Mouse (Mus musculus) heart, adult 18-20 months (tissue): Measurements from ENCODE around the gene Cers3. TPM values are rescaled to one million over a fixed set of nuclear protein-coding genes. Genes with fewer than 3 reads are reported as not detected.

Experiments used
- DNase-seq, 2 experiments: peaks; one replicate each; pipeline ENCODE4 v3.0.0; 2021 to 2022; ENCODE audit warnings: mixed read lengths in 1 of 2
- long read RNA-seq, 2 experiments: library from polyadenylated mRNA; stranded (forward); transcript quantifications; one replicate each; pipeline ENCODE4 v2.0.0; 2021
- total RNA-seq, 2 experiments: library from RNA; stranded (reverse); gene quantifications; 2 replicates each; pipeline ENCODE4 v1.2.3; 2021

Cers3 gene
- under 1 TPM in 1 of 2 experiments, not detected in 1; 0.15 TPM for total RNA-seq
- long read RNA-seq, experiment 1 = 0 reads
- long read RNA-seq, experiment 2 = 0 reads

DNA sequence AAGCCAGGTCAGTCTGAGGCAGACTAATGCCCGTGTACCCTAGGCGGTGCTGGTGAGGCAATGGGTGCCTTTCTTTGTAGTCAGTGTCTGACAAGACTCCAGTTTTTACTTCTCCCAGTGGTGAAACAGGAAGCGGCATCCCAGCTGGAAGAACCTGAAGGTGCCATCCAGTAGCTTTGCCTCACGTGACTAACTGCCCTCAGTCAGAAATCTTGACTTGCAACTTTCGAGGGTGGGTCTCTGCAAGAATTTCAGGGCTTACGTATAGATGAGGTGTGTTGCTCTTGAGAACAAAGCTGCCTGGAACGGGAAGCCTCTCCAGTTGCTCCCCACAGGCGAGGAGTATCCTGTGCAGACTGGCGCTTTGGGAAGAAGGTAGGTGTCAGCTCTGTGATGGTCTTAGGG lies at the start of gene Cers3:
Gene Cers3, plus strand, starts transcription at position 128 of the 405 bp plus-strand sequence.
- no peak for DNase-seq

DNA sequence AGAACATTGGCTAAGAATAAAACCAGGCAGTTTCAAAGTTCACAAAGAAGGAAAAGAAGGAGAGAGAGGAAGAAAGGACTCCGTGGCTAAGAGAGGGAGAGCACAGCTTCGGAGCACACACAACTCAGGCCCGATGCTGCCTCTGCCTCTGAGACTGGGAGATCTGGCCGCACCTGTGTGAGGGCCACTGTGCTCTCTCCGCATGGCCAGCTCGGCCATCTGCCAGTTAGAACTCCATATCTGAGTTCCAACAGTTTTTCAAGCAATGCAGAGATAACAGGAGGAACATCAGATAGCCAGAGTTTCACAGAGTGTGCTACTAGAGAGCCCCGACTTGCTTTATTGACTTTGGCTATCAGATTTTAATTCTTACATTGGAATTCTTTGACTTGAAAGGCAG lies 48.8 kb upstream of the Cers3 start:
- DNase-seq = no peak

DNA sequence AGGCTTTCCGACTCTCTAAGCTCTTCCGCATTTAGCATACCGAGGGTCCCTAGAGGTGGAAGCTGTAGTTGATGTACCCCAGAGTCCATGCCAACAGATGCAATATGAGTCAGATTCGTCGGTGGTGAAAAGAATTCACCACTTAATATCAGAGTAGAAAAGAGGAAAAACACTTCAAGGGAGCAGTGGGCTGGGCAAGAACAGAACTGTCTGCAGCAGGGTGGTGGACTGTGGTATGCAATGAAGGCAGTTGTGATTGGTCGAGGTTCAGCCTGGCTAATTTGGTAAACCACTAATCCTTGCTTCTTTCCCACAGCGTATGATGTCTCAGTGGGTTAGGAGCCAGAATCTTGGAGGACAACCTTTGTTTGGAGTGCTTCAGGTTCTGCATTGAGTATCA lies 40.6 kb upstream of the Cers3 start:
- no peak for DNase-seq

DNA sequence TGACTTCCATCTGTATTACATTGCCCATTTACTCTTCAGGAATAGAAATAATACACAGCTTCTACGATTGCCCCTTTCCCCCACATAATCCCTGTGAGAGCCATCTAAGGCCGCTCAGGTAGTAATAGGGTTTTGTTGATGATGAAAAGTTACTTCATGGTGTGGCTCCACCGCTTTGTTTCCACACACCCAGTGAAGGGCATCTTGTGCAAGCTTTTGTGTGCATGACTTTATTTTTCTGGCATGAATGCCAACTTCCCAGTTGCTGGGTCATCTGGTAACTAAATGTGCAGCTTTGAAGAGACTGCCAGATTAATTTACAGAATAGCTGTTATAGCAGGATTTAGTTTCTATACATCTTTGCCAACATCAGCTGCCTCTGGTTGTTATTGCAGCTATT lies 38.7 kb upstream of the Cers3 start:
- DNase-seq = no peak

DNA sequence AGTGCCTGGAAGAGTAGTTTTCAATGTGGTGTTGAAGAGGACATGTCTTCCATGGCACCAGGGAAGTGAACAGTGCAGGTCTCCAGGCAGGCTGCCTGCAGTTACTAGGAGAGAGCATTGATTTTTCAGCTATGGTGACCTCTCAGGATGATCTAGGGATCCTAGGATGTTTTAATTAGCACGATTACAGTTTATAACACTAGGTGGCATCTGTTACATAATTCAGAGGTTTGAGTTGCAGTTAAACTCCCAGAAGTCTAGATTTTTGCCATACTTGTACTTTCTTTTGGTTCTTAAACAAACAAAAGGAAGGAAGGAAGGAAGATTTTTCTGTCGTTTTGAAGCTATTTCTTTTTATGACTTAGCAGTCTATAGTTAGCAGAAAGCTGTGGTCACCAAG lies 32.1 kb upstream of the Cers3 start:
- DNase-seq = peak in 1 of 2 experiments; percentile 18

DNA sequence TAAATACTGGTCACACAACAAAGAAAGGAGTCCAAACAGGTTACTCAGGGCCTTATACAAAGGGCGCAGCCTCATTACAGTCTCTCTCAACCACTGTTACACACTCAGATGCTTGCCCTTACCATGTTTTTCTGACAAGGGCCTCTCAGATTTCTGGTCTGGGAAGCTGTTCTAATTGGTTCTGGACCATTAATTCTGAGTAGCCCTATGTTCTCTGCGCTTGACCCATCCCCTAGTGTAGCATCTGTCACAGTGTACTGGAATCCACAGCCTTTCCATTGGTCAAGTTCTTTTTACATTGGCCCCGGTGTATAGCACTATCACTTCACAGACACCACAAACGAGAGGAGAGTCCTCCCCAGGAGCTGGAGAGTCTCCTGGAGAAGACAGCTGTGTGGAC lies 18.8 kb upstream of the Cers3 start:
- no peak for DNase-seq

DNA sequence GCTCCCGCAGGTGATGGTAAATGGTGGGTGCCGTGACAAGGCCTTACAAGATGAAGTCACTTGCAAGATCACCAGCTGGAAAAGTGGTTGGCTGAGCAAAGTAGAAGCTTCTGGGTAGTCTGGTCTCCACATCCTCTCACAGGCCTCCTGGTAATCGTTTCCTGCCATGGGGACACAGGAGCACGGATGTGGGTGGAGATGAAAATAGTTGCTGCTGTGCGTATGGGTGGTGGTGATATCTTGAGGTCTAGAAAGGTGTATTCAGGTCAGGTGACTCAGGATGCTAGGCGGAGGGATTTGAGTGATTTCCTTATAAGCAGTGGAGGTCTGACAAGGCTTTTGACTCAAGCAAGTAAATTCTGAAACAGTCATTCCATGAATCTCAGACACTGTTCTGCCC lies 18.4 kb upstream of the Cers3 start:
- no peak for DNase-seq

DNA sequence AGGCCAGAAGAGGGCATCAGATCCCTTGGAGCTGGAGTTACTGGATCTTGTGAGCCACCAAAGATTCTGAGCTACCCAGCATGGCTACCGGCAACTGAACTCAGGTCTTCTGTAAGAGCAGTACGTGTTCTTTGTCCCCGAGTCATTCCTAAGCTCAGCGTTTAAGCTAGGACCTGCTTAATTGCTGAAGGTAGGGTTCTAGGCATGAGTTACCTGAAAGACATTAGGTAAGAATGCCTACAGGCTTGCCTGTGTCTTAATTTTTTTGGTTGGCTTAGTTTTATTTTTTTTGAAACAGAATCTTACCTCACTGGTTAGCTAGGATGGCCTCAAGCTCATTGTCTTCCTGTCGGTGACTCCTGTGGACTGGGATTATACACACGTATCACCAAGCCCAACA lies 15.2 kb upstream of the Cers3 start:
- DNase-seq = no peak

DNA sequence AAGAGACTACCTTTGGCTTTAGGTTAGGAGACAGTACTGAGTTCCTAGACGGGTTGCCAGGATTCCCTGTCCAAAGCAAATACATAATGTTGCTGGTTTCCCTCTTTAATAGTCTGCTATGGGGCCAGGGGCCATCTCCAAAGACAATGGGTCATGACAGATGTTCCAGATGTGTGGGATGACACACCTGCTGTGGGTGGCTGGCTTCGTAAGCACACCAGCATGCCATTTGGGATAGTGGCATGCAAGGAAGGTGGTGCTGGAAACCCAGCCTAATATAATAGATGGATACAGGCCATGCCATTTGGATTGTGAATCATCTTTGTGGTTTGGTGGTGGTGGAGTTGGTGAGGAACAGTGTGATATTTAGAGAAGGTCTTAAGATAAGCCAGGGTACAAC lies 14.1 kb upstream of the Cers3 start:
- DNase-seq = no peak

DNA sequence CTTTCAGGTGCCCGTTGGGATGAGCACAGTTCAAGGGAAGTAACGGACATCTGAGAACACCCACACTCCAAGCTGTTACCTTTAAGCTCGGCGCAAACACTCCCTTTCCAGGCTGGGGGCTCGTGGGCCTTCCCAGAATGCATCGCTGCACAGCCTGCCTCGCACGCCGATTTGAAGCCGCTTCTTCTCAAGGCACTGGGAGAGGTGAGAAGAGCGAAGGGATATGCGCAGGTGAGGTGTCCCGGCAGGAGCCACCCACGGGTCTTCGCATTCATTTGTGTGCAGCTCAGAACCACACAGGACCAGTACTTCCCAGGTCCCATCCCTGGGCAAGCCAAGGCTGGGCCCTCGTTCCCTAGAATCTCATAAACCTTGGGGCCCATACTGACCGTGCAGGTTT lies 9.9 kb upstream of the Cers3 start:
- DNase-seq = no peak

DNA sequence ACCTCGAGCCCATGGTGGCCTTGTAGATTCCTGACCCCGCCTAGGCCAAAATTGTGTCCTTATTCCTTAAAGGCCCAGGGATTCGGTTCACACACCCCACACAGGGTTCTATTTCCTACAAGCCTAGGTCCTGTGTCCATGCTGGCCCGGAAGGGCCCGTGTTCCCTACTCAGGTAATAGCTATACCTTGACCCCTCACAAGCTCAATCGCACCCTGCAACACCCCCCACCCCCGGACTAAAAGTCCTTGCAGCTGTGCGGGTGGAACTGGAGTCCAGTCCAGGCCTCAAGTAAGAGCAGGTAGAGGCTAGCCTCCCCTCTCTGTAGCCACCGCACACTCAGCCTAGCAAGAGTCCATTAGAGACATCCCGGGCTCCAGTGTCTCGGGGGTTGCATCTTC lies 9.4 kb upstream of the Cers3 start:
- DNase-seq = no peak

DNA sequence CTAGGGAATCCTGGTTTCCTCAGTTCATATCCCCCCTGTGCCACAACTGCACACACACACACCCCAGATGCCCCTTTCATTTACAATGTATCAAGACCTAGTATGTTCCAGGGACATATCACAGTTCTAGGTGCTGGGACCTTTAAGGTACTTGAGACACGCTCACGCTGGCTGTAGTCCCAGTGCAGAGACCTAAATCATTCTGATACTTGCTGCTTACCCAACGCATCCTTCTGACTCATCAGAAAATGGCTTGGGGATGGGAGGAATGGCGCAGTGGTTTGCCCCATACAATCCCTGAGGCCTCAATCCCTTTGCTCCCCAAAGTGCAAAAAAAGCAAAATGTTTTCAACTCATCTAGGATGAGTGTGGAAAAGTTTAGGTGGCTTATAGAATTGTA lies 8.8 kb upstream of the Cers3 start:
- DNase-seq = no peak

DNA sequence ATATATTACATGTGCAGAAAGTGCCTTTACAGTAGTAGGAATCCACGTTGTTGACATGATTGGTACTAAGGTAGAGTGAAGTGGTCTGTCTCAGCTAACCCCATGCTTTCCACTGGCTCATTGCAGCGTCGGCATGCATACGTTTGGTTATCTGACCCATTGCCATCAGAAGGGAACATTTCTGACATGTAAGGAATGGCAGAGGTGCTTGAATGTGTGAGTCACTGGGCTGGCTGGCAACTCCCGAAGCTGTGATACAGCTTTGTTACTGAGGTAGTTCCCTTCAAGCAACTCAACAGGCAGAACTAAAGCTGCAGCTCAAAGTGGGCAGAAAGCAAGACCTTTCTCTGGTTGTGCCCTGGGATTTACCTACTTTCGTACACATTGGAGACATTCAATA lies 8.3 kb upstream of the Cers3 start:
- DNase-seq = no peak

DNA sequence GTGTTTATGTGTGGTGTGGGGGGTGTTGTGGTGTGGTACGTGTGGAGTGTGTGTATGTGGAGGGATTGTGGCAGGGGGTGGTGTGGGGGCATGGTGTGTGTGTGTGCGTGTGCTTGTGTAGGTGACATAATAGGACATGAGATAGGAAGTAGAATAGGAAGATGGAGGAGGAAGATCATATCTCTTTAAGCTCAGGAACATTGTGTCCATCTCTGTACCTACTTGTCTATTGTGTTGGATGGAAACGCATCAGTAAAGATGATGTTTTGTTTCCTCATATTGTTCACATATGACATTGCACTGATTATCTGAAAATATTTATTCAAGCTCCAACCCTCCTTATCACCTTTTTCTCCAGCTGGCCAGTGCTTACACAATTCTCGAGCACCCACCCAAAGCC lies 5.9 kb upstream of the Cers3 start:
- DNase-seq = no peak

DNA sequence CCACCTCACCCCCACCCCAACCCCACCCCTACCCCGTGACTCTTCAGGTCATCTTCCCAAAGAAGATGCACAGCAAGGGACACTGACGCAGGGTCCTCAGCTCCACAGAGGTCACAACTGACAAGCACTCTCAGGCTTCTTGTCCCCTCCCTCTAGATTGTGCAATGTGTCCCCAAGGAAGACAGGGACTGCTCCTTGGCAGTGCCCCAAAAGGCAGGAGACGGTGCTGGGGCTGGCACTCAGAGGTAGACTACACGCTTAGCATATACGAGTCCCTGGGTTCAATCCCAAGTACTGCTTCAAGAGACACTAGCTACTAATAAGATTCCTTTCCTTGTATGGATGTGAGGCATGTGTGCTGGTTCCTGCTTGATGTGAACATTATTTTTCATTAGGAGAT lies 2.3 kb upstream of the Cers3 start:
- no peak for DNase-seq

DNA sequence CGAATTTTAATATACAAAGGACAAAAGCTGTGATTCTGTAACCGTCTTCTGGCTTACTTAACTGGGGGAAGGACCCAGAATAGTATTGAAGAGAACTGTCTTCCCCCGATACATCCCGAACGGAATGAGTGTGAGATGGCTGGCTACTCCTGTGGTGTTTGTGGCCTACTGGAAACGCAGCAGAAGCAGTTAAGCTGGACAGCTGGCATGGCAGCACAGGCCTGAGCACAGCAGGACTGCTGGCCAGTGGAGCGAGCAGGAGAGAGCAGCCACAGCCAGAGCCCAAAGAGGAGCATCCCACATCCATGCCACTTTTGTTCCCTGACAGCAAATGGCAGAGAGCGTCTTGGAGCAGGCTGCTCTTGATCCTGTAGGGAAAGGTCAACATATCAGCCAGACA lies 1.9 kb upstream of the Cers3 start:
- no peak for DNase-seq

DNA sequence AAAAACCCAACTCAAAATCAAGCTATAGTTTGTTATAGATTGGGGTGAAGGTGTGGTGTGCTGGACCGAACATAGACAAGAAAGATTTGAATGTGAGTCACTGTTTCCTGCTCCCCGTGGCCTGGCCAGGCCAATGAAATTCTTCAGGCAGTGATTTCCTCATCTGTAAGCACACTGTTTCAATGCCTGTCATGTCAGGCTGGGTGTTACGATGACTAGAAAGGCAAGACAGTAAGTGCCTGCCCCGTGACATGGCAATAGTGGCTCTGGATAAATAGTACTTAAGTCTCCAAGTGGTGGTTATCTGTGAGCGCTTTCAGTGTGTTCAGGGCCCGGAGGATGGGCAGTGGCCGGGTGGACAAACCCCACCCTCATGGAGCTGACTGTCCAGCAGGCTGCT lies 3.7 kb downstream of the Cers3 start:
- DNase-seq = no peak

DNA sequence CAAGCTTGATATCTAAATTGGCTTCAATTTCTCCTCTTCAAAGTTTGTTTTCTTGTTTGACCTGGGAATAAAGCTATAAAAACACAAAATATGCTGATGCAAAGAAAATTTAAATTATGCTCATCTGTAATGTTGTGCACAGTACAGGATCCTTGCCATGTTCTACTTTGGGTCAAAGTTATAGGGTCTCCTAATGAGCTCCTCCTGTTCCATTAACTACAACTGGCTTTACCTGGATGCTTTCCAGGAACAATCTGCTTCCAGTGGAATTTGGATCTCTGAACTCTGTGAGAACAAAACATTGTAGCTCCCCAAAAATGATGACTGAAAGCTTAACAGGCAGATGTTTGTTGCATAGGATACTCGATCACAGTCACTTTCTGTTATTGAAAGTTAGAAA lies 6.7 kb downstream of the Cers3 start:
- peak in 1 of 2 experiments; percentile 5 for DNase-seq

DNA sequence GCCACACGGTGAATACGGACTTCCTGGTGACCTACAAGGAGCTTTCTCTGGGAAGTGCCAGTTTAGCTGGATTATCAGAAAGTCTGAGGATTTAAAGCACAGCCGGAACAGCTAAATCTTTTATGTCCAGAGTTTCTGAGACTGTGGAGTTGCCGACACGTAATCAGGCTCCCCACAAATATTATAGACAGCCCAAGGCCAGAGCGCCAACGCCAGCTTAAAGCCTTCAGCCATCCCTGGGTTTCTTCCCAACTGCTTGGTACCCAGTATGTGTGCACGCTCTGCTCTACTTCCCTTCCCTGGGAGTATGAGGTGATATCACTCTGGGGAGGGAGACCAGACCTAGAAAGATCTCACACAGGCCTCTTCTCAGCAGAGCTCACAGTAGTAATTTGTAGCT lies 10.5 kb downstream of the Cers3 start:
- no peak for DNase-seq

DNA sequence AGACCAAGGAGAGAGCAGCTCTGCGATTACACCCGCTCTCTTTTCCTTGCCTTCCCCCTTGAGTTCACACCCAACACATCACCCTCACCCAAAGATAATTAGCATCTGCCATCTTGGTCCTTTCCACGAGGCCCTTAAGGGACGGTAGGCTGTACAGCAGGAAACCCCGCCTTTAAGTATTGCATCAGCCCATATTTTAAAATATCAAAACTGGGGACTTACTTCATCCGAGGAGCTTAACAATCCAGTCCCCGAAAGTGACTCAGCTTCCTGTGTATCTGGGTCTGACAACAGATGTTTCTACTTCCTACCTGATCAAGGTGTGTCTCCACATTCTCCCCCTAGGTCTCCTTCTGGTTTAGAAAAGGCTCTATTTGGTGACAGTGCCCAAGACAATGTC lies 12.3 kb downstream of the Cers3 start:
- DNase-seq = no peak

DNA sequence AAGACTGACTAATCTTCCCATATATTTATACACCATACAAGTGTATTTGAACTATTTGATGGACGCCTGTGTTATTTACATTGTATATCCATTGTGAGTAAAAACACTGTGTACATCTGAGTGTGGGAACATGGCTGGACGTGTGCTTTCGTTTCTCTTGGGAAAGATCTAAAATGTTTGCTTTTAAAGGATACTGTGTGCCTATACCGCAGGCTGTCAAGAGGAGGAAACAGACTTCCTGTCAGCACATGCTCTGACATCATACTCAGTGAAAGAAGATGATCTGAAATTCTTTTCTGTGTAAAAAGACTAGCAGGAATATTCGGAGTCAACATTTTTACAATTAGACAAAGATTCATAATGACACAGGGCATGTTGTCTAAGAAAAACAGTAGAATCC lies 26.6 kb downstream of the Cers3 start:
- no peak for DNase-seq

DNA sequence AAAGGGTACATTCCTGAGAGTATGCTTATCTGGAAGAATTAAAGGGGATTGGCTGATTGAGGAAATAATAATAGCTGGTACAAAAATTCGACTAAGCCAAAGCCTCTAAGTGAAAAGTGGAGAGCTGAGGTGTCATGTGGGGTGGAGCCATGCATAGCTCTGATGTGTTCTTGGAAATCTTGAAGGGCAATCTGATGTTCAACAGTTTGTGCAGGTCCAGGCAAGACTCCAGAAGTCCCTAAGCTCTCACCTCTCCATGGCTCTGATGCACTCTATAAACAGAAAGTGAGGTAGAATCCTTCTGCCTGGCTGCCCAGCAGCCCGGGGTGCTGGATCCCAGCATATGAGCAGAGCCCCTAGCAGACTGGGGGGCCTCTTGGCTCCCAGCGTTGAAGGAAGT lies 27.4 kb downstream of the Cers3 start:
- no peak for DNase-seq

DNA sequence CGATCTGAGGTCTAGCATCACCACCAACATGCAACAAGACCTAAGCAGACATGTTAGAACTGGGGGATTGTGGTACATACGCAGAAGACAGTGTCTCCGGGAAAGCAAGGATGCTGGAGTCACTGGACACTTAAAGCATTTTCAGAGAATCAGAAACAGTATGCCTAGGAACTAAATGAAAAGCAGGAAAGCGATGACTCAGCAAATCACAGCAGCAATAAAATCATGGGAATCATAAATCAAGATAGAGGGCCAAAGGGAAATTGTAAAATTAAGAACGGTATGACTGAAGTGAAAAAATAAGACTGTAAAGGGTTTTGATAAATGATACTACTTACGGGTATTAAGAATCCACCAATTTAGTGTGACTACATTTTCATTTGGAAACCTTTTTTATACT lies 27.9 kb downstream of the Cers3 start:
- DNase-seq = no peak

DNA sequence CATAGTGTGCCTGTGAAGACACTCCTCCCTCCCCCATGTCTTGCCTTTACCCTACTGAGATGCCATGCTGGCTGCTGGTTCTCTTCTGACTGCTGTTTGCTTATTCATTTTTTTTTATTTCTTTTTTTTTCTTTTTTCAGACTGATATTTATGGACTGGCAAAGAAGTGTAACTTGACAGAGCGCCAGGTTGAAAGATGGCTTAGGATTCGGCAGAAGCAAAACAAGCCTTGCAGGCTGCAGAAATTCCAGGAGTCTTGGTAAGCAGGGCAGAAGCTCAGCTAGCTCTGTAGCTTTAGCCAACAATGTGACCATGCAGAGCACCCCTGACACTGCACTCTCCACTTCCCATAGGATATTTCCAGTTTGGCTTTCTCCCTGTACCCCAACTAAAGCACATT lies 36.1 kb downstream of the Cers3 start:
- DNase-seq = no peak
